Mouse (Mus musculus) embryonic fibroblast, embryonic 13.5 days (primary cell): ENCODE results near the gene Mov10.
A peak's percentile ranks its signal among the peaks of the same experiment; 100 is the strongest.

Experiments used
- CTCF ChIP-seq: IDR thresholded peaks from 2 replicates; pipeline ENCODE4 v1.5.1; 2011; ENCODE audit warnings: mild to moderate bottlenecking, control low read depth, low read length, moderate library complexity, borderline replicate concordance; ENCODE audit not compliant: insufficient read depth
- POLR2A ChIP-seq: IDR thresholded peaks from 2 replicates; pipeline ENCODE4 v1.6.1; 2011; ENCODE audit warnings: low read depth, mild to moderate bottlenecking, control low read depth, low read length, moderate library complexity

DNA sequence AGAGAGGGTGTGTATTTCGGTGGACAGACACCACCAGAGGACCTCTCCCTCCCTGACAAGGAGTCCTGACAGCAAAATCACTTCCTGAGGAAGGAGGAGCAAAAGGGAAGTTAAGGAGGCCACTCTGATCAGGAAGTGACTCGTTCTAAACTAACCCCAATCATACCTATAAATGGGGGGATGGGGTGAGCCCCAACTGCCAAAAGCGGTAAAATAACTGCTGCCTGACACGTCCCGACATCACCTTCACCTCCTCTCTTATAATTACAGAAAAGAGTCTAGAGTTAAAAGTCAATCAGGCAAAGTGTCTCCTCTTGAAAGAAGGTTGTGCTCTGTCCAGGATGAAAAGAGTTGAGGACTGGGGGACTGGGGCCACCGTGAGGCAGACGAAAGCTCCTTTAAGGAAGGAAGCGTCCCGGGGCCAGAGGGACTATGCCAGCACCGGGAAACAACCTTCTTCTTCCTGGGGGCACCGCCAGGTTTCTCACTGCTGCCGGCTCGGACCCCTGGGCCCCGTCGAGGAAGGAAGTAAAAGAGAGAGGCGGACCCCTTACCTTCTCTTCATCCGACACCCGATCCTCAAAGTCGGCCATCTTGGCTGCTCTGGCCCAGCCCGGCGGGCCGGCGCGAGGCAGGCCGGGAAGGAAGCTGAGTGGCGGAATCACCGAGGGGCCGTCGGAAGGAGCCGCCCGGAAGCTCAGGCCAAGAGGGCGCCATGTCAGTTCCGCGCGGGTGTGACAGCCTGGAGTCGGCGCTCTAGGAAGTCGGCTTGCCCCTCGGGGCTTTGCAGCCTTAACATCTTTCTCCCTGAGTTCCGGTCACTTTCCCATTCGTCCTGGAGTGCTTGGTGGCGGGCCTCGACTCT is 45.7 kb upstream of the Mov10 start, which contains the start of the genes St7l and Capza1:
- TF ChIP-seq CTCF (no peak), POLR2A (peak; percentile 88)
